Mouse (Mus musculus) thymus, adult 2 months (tissue): ENCODE measurements at regions not wholly inside any gene's neighbourhood (a gene's known extent, or its start where the extent isn't known, plus 50 kb on each side); places are given as distances from the start of the nearest gene placed in this dataset.

Experiments used
- DNase-seq: peaks from one replicate; pipeline ENCODE4 v3.0.0; 2021
- H3K27ac ChIP-seq: fragments of 200-500 bp; 2 replicates; pipeline ENCODE4 v1.5.1; 2012; ENCODE audit warnings: low read length, control low read depth; ENCODE audit not compliant: control insufficient read depth, insufficient read depth
- H3K27me3 ChIP-seq: fragments of 200-500 bp; 2 replicates; pipeline ENCODE4 v1.6.1; 2012; ENCODE audit warnings: mild to moderate bottlenecking, low read length, moderate library complexity, mixed read lengths; ENCODE audit not compliant: control insufficient read depth, insufficient read depth
- H3K36me3 ChIP-seq: fragments of 200-500 bp; 2 replicates; pipeline ENCODE4 v1.6.1; 2012; ENCODE audit warnings: mild to moderate bottlenecking, low read length, moderate library complexity; ENCODE audit not compliant: control insufficient read depth, insufficient read depth
- H3K4me1 ChIP-seq: fragments of 200-500 bp; replicated peaks from 2 replicates; pipeline ENCODE4 v1.6.1; 2012; ENCODE audit warnings: low read length; ENCODE audit not compliant: control insufficient read depth, insufficient read depth
- H3K4me3 ChIP-seq: fragments of 200-500 bp; 2 replicates; pipeline ENCODE4 v1.5.1; 2012; ENCODE audit warnings: mild to moderate bottlenecking, low read length, control low read depth, moderate library complexity; ENCODE audit not compliant: control insufficient read depth, insufficient read depth
- CTCF ChIP-seq: fragments of 200-500 bp; IDR thresholded peaks from 2 replicates; pipeline ENCODE4 v1.5.1; 2012; ENCODE audit warnings: mild to moderate bottlenecking, control low read depth, low read length, moderate library complexity, borderline replicate concordance; ENCODE audit not compliant: control insufficient read depth, poor library complexity, insufficient read depth; ENCODE audit errors: extremely low read depth
- POLR2A ChIP-seq: fragments of 200-500 bp; IDR thresholded peaks from 2 replicates; pipeline ENCODE4 v1.6.1; 2012; ENCODE audit warnings: mild to moderate bottlenecking, low read length, control low read depth, moderate library complexity; ENCODE audit not compliant: control insufficient read depth, poor library complexity, insufficient read depth; ENCODE audit errors: extremely low read depth
- WGBS: fragments of 180-500 bp; shearing (Covaris S2); methylation state at CpG from one replicate; pipeline ENCODE4 v1.1.7; 2018; 5-methylcytosine and 5-hydroxymethylcytosine counted together

DNA sequence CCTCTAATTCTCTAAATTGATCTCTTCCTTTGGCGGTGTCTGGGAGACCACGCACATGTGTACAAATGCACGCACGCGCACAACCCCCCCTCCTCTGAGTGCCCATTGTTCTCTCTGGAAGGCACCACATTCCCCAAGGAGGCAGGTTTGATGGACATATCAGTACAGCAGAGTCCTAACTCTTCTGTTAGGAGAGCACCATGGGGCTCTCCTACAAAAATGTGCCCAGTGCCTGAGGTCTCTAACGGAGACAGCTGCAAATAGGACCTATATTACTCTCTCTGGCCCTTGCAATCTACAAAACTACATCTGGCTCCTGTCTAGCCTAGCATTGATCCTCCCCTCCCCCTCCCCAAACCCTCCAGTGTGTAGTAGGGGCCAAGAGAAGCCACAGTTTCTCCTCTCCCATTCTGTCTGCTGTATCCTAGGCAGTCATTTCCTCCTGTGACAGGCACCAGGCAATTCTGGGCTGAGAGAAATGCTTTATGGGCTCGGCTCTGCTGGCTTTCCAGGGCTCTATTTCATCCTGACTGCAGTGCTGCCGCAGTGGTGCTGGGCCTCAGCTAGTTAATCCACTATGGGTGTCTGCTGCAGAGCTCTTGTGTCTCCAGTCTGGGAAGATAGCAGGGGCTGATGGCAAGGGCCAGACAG, 340.6 kb downstream of the Rps24 start:
- 80% methylated on average over 8 of the region's 8 CpGs for WGBS
- TF ChIP-seq POLR2A: no peak
- no peak for TF ChIP-seq CTCF

DNA sequence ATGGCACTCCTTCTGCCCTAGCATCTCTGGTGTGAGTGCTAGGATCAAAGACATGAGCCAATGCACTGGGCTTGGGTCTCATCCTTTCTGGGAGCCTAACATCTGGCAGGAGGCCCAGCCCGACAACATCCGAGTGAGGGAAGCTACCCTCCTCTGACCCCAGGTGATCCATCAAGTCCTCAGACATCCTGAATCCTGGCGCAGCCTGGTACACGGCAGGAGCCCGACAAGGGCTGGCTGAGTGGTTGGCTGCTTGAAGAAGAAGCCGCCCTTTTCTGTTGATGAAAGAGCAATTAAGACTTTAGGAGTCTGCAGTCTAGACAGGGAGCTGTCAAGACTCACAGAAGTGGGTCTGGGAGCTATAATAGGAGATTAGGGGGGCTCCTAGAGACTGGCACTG, 342.1 kb downstream of the Rps24 start:
- H3K27ac ChIP-seq: no peak overlapping the region
- H3K4me1 ChIP-seq: no peaks in the 10 kb centered on the region
- no peaks in the 10 kb centered on the region for H3K36me3 ChIP-seq
- H3K4me3 ChIP-seq: no peak overlapping the region
- no peak for DNase-seq
- WGBS: 56% methylated on average over 6 of the region's 6 CpGs
- no peaks in the 10 kb centered on the region for H3K27me3 ChIP-seq
- TF ChIP-seq CTCF: no peak
- TF ChIP-seq POLR2A: no peak

More for the DNA sequence above, 340.6 kb downstream of the Rps24 start:
- H3K27ac ChIP-seq: no peak overlapping the region
- no peaks in the 10 kb centered on the region for H3K36me3 ChIP-seq
- DNase-seq: no peak
- H3K4me3 ChIP-seq: no peak overlapping the region
- H3K4me1 ChIP-seq: no peaks in the 10 kb centered on the region
- no peaks in the 10 kb centered on the region for H3K27me3 ChIP-seq

DNA sequence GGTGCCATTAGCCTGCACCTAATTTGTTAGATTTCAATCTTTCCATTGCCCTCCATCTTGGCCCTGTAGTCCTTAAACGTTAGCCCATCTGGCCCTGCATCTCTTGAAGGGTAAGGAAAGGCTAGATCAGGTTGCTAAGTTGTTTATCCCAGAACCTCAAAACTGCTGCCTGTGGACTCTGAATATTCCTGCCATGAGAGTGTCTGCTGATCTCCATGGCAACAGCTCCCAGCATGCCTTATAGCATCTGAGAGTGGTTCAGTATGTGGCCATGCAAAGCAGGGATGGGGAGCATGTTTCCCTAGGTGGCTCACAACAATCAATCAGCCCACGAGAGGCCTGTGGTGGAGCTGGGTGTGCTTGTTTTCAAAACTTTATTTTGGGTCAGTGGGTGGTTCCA, 346.3 kb downstream of the Rps24 start:
- no peak for TF ChIP-seq POLR2A
- no peak for TF ChIP-seq CTCF
- no peak overlapping the region for H3K4me3 ChIP-seq
- no peak overlapping the region for H3K27ac ChIP-seq
- no peaks in the 10 kb centered on the region for H3K27me3 ChIP-seq
- no peak for DNase-seq
- H3K4me1 ChIP-seq: no peaks in the 10 kb centered on the region
- H3K36me3 ChIP-seq: no peaks in the 10 kb centered on the region
- 79% methylated on average over 2 of the region's 2 CpGs for WGBS

DNA sequence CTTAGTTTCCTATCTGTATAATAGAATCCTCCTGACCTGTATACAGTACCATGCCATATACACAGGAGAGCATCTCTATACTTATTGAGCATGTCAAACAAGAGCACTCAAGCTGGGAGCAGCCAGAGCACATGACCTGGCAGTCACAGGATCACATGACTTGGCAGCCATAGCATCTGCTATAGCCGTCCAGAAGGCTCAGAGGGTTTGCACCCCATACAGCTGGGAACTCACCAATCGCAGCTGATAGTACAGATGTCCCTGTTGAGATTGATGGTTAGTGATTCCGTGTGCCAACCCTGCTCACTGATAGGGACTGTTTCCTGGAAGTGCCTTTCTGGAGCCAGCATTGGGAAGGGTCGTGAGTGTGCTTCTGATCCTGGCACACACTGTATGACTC, 351.3 kb downstream of the Rps24 start:
- WGBS: 88% methylated on average over 4 of the region's 4 CpGs

DNA sequence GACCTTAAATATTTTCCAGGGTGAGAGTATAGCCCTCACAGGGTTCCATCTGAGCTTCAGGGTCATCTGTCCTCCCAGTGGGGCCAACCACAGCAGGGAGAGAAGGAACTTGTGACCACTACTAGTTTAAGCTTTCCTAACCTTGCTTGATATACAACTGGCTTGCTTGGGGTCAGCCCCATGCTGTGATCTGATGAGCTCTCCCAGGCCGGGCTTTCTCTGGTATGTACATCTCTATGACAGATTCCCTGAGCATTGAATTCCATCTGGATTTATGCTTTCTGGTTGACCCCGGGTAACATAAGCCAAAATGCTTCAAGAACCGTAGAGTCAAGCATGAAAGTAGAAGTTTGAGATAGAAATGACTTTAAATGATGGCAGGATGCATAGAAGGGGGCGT, 352.1 kb downstream of the Rps24 start:
- H3K36me3 ChIP-seq: no peaks in the 10 kb centered on the region
- 90% methylated on average over 4 of the region's 4 CpGs for WGBS
- H3K4me1 ChIP-seq: no peaks in the 10 kb centered on the region
- H3K27ac ChIP-seq: no peak overlapping the region
- no peaks in the 10 kb centered on the region for H3K27me3 ChIP-seq
- no peak for TF ChIP-seq CTCF
- no peak for TF ChIP-seq POLR2A
- no peak overlapping the region for H3K4me3 ChIP-seq
- DNase-seq: no peak

More for the DNA sequence above, 351.3 kb downstream of the Rps24 start:
- Histone ChIP-seq H3K27me3 (no peaks in the 10 kb centered on the region), H3K36me3 (no peaks in the 10 kb centered on the region), H3K27ac (no peak overlapping the region), H3K4me3 (no peak overlapping the region), H3K4me1 (no peaks in the 10 kb centered on the region)
- TF ChIP-seq POLR2A: no peak
- TF ChIP-seq CTCF: no peak
- DNase-seq: no peak

DNA sequence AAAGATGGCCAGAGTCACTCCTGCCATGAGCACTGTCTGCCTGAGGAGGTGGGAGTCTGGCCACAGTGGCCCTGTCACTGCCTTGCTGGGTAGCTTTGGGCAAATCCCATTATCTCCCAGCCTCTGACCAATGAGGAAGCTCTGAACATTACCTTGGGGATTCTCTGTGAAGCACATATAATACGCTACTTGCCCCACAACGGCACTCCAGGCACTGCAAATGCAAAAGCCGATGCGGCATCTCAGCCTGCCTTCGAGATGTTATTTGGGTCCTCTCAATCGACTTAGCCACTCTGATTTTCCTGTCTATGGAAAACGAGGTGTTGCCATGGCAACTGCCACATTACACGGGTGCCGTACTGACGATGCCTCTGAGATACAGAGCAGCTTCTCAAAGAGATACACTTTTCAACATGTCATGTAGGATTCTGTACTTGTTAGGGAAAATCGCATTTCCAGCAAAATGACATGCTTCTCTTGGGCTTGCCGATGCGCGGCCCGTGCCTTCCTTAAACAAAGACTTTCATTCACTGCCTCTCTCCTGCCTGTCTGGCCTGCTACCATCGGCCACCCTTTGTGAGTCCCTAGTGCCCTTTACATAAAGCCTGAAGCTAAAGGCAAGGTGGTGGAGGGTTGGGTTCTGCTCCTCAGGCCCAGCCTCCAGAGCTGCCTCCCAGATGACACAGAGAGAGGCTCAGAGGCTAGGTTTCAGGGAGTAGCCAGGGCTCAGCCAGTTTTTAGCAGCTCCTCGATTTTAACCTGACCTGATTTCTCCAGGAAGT, 355.0 kb downstream of the Rps24 start:
- Histone ChIP-seq H3K36me3 (no peaks in the 10 kb centered on the region), H3K27ac (no peak overlapping the region), H3K27me3 (no peaks in the 10 kb centered on the region), H3K4me1 (no peaks in the 10 kb centered on the region), H3K4me3 (no peak overlapping the region)
- WGBS: 88% methylated on average over 17 of the region's 17 CpGs
- TF ChIP-seq CTCF (no peak), POLR2A (no peak)
- DNase-seq: no peak
